Mouse (Mus musculus): ENCODE measurements around the gene Tnfsf14.

GRCm38 (mm10) chr17:57234254-57234928 lies 40.4 kb upstream of the Tnfsf14 start:
- TF ChIP-seq CTCF (IDR thresholded peaks at IDR 0.05) = no peak
- TF ChIP-seq EP300 (IDR thresholded peaks at IDR 0.05) = no peak

All from lung, postnatal 0 days (tissue).